ENCODE assay signal across 8 mouse cellular contexts in the genomic region with DNA sequence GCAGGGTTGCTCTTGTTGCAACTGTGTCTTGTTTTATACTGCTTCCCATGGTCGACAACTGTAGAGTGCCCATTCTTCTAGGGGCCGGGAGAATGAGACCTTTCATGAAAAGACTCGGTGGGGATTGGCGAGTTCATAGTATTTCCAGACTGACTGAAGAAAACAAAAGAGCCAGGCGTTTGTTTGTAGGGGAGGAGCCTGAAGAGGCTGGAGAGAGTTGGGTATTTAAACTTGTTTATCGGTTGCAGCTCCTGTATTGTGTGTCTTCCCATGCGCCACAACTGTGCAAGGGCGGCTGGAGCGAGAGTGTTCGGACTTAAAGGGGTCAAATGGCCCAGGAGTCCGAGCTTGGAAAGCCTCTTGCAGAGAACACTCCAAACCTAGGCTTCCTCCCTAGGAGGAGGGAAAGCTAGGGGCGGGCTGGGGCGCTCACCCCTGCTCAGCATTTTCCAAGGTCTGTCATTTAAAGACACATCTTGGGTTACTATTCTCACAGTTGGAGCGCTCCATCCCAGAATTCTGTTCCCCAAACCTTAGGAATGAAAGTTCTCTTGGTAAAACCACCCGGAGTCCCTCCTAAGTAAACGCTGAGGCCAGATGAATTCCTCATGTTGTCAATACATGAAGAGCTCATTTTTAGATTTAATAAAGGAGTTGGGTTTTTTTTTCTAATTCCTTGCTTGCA. TPM values are rescaled to one million over a fixed set of nuclear protein-coding genes. Genes with fewer than 3 reads are reported as not detected.
DNase-seq lines count a peak whose midpoint lies in the region; ATAC-seq lines count a peak whose summit lies in the region.

No protein-coding gene starts in this region.

- H3K27ac ChIP-seq in limb, embryonic 13.5 days = no peak overlapping the region; the same call in 1 of the 2 replicates

- ATAC-seq in limb, embryonic 13.5 days (ENCODE audit: low FRiP score, low read depth) = no peak
- no peak for ATAC-seq in megakaryocyte-erythroid progenitor cell, adult 5-6 weeks (replicated peaks; ENCODE audit: low FRiP score, low TSS enrichment, poor library complexity, severe bottlenecking)

- peak overlapping the region; percentile 35; the same call in 1 of the 2 replicates for H3K9ac ChIP-seq in limb, embryonic 13.5 days

- no peaks in the 10 kb centered on the region for H3K36me3 ChIP-seq in limb, embryonic 13.5 days

- peaks cover 9% of the 10 kb centered on the region for H3K4me1 ChIP-seq in limb, embryonic 13.5 days

- H3K4me3 ChIP-seq in limb, embryonic 13.5 days = peak overlapping the region; percentile 27

- H3K9me3 ChIP-seq in limb, embryonic 13.5 days = no peaks in the 10 kb centered on the region

- H3K4me2 ChIP-seq in limb, embryonic 13.5 days (replicated peaks) = peak overlapping the region; percentile 60

- WGBS in limb, embryonic 13.5 days = 4% methylated on average over 16 of the region's 16 CpGs

- peak; percentile 44 for DNase-seq in heart, adult 11 months
- no peak for DNase-seq in heart, postnatal 4 days
- DNase-seq in thymus, postnatal 36 days = peak; percentile 19 to 20
- no peak for DNase-seq in thymus, postnatal 14 days
- DNase-seq in cerebellum, adult 11-12 months = no peak
- DNase-seq in cerebellum, adult 8-10 months = no peak

- no peaks in the 10 kb centered on the region for H3K27me3 ChIP-seq in limb, embryonic 13.5 days

RNA-seq across cellular contexts. Expression of a gene that starts 5.3 kb away (rescaled TPM):
- 10 to 100 TPM; 17.2 to 18.5 TPM for total RNA-seq in heart, postnatal 4 days (2021)
- 79.9 and 81.4 TPM in 2 replicates for polyA plus RNA-seq in limb, embryonic 13.5 days (2015; fragmentation: Nextera tagmentation; extraction: Ambion mirVana)
- 0.17 TPM in 1 of 2 replicates, not detected in the other for total RNA-seq in megakaryocyte-erythroid progenitor cell, adult 5-6 weeks (2014; fragmentation: Nextera tagmentation)
- total RNA-seq in megakaryocyte-erythroid progenitor cell, adult 5-6 weeks (2017) = not detected in 2 replicates

RNA-seq across cellular contexts. Expression of a gene that starts 43.8 kb away (rescaled TPM):
- total RNA-seq in heart, postnatal 4 days (2021) = 10 to 100 TPM; 41.3 to 49.4 TPM
- polyA plus RNA-seq in limb, embryonic 13.5 days (2015; fragmentation: Nextera tagmentation; extraction: Ambion mirVana) = 131 and 132 TPM in 2 replicates
- 160 and 198 TPM in 2 replicates for total RNA-seq in megakaryocyte-erythroid progenitor cell, adult 5-6 weeks (2014; fragmentation: Nextera tagmentation)
- 184 and 193 TPM in 2 replicates for total RNA-seq in megakaryocyte-erythroid progenitor cell, adult 5-6 weeks (2017)

Comparison
In these comparisons a context has a peak if more than half of its experiments do, and no peak if none do; other contexts are left out.
1. DNase-seq: peak in heart, adult 11 months (single experiment) and thymus, postnatal 36 days (2 of 2); none in heart, postnatal 4 days (single experiment), thymus, postnatal 14 days (single experiment), cerebellum, adult 11-12 months (single experiment) and cerebellum, adult 8-10 months (single experiment).
2. RNA of a gene that starts 5.3 kb away (total RNA-seq): 17.2 to 18.5 TPM in heart, postnatal 4 days; 0.17 TPM in megakaryocyte-erythroid progenitor cell, adult 5-6 weeks; every median in the first group is over 10 times any median in the second.